Mouse (Mus musculus) cerebellum, postnatal 14 days (tissue): ENCODE data around the gene Mgst3.

Experiments
- DNase-seq, 2 experiments: peaks; one replicate each; pipeline ENCODE4 v3.0.0; 2021; ENCODE audit warnings: mixed read lengths in 2 of 2

The Mgst3 gene

DNA sequence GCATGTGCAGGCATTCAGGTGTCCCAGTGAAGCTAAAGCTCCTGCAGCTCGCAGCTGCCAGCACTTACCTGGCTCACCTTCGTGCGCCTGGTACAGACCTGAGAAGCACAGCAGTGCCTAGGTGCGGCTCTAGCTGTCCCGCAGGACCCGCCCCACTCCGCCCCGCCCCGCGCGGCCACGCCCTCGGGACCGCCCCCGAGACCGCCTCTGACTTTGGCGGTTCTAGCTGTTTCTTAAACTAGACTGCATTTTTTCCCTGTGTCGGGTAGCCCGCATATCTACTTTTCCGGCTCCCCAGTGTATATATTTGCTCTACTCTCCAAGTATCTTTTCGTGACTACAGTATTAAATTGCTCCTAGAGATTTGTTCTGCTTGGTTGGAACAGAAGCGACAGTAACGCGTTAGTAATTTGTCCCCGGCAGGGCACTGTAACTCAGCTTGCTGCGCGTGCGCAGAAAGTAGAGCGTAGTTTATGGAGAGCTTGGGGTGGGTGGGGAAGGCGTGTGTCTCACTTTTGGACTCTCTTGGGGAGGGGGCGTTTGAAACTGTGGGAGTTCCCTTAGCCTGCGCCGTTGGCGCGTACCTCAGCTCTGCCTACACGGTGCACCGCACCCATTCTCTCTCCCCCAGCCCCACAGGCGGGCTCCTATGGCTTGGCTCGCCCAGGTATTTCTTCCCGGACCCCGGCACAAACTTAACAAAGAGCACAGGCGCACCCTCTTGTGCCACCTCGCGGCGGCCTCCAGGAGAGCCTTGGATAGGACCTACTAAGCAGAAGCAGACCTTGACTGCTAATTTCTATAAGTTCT is at the start of gene Mgst3:
TSS of gene Mgst3 (minus strand) at position 159 of the 810 bp plus-strand sequence.
- DNase-seq = peak; percentile 96 to 97

DNA sequence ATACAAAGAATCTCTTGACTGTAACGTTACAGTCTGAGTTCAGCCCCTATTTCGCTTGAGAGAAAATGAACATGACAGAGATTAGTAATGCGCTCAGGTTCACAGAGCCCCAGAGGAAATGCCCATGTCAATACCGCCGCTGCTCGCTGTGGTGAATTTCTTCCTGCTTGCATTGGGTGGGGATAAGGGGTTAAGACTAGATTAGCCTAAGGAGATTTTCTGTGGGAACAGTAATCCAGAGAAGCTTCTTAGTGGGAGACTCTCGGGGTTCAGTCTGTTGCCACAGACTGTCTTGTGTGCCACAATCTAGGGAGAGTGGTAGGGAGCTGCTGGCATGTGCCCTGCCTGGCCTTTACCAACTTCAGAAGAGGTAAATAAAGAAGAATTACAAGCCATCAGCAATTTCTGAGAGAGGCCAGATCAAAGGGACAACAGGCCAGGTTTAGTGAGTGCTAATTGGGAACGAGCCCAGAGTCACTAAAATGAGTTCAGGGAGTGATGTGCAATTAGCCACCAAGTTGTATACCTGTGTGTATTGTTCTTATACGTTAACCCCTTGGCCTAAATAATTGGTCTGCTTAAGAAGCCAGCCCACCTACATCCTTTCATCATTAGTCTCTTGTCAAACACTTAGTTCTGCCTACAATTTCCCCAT is 44.7 kb upstream of the Mgst3 start:
- DNase-seq = no peak

DNA sequence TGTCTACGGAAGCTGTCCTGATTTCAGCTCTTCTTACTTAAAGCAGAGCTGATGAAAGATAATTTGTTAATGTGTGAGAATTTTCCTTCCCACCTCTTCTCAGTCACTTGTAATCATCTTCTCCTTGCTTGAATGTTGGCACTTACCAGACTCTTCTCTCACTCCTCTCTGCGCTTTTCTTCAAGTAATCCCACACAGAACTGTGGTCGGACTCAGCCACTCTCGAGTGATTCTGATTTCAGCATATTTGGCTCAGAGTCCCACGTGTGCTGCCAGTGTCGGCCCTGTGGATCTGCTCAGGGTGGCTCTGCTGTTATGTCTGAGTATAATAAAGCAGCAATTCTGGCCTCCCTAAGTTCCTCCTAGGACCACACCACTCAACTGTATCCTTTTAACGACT is 43.5 kb upstream of the Mgst3 start:
- no peak for DNase-seq

DNA sequence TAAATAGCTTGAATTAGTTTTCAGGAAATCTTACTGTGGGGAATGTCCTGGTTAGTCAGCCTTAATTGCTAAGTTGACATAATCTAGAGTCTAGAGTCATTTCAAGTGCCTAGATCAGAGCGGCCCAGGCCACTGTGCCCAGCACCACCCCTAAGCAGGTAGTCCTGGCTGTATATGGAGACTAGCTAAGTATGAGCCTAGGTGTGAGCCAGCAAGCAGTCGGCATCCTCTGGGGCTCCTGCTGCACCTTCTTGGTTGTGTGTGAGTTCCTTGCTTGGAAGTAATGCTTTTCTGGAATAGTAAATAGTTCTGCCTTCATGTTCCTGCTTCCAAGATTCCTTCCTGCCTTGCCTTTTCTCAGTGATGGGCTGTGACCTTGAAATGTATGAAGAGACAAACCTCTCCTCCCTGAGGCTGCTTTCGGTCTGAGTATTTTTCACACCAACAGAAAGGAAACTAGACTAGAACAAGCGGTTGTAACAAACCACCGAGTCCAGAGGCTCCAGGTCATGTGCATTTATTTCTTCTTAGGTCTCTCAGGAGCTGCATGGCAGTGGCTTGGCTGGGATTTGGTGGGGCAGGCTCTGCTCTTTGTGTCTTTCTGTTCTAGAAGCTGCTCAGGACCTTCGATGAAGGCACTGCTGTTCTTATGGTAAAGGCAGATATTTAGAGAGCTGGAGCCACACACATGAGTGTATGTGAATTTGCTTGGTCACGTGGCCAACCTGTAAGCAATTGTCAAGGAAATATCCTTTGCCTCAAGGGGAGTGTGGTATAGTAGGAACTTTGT is 42.7 kb upstream of the Mgst3 start:
- no peak for DNase-seq

DNA sequence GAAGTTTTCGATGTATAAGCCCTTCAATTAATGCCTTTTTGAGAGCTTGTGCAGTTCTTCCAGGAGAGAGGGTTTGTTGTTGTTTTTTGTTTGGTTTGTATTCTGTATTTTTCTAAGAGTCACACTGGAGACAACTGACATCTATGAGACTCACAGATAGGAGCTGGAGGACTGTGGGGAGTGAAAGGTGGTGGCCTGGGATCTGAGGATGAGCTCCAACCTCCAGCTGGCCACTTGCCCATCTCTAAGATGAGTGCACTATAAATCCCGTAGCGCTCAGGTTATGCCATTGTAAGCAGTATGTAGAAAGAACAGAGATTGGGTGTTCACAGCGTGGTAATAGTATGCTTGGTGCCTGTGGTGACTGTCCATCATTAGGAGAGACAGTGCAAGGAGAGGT is 41.3 kb upstream of the Mgst3 start:
- no peak for DNase-seq

DNA sequence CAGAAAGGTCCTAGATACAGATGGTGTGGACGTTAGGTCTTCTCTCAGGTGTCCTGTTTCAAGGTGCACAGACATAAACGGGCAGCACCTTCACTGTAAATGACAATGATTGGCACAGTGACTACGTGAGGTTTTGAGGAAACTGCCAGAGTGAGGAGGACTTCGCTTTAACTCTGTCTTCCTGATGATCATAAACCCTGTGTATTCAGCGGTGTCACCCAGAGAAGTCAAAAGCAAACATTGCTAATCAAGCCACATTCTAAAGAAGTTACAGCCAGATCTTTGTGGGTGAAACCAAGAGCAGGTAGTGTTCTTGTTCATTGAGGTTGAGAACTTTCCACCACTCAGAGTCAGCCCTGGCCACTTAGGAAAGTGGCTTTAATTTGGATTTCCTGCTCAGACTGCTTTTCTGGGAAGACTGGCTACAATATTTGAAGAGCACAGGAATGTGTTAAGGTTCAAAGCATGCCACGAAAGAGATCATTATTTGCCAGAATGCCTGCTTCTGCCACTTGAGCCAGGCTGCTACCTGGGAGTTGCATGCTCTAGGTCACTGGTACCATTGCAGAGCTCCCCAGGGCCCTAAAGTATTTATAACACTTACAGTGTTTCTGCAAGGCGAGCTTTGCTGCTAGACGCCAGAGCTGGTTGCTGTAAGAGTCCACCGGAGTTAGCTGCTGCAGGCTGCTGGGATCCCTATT is 37.5 kb upstream of the Mgst3 start:
- DNase-seq = no peak

DNA sequence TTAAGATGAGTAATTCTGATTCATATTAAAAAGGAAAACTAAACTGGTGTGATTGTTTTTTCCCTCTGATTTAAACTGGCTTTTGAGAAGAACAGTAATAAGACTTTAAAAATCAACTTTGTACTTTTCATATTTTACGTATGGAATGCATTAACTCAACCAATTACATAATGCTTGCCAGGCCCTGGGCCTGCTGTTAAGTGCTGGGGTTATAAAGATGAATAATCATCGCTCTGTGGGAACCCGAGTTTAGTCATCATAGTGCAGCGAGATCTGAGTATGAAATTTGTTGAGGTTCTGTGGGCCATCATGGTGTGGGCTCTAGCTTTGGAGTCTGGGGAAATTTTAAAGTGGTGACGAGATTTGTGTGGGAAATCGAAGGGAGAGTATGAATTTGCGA is 33.0 kb upstream of the Mgst3 start:
- DNase-seq = no peak

DNA sequence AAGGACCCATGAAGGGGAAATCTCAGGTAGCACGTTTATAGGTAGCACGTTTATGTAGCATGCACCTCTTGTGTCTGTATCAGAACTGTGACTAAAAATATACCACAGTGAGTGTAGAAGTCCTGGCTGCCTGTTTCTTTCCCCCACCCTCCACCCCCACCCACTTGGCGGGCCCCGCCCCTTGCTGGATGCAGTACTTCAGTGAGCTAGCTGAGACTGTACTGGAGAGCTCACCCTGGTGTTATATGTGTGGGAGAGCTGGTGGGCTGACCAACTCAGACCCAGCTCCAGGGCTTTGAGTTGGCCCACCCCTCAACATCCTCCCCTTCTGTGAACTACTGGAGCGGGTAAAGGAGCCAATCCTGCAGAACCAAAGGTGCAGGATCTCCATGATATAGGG is 31.9 kb upstream of the Mgst3 start:
- DNase-seq = no peak

DNA sequence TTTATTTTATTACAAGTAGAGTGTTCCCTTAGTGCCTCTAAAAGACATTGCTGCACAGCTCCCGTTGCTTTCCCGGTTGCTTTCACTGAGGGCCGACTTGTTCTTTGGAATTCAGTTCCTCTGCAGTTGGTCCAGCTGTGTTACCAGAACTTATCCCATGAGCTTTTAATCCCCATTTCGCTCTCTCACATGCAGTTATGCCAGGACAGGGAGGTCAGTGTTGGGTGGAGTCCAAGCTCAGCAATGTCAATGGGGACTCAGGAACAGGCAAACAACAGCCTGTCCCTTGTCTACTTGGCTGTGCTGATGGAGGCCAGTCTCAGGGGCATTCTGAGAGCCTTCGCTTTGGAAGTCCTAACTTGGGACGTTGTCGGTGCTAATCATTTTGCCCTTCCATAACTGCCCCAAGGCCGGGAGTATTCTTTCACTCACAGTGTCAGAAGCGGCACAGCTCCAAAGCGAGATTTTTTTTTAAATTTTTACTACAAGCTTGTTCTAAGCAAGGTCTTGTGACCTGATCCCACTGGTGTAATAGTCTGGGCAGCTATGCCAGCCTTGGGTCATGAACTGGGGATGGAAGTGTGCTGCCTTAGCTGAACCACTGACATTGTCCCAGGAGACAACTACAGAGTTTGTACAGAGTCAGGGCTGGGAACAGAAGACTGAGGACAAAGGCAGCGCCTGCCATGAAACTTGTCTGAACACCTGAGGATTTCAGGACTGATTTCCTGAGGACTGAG is 29.0 kb upstream of the Mgst3 start:
- no peak for DNase-seq

DNA sequence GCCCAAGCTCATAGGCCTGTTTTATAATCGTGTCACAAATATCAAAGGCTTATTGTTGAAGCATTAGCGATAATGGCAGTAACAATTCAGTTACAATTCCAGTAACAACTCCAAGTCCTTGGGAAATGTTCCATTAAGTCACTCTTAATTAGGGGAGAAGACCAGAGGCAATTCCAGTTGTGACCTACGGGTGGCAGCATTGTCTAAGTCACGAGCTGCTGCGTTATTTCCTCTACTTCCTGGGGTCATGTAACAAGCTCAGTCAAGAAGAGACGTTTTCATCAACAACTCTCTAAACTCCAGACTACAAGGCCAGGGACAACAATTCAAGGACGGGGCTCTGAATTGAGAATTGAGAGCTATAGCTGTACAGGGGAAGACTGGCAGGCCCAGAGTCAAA is 21.2 kb upstream of the Mgst3 start:
- DNase-seq = peak; percentile 85 to 87

DNA sequence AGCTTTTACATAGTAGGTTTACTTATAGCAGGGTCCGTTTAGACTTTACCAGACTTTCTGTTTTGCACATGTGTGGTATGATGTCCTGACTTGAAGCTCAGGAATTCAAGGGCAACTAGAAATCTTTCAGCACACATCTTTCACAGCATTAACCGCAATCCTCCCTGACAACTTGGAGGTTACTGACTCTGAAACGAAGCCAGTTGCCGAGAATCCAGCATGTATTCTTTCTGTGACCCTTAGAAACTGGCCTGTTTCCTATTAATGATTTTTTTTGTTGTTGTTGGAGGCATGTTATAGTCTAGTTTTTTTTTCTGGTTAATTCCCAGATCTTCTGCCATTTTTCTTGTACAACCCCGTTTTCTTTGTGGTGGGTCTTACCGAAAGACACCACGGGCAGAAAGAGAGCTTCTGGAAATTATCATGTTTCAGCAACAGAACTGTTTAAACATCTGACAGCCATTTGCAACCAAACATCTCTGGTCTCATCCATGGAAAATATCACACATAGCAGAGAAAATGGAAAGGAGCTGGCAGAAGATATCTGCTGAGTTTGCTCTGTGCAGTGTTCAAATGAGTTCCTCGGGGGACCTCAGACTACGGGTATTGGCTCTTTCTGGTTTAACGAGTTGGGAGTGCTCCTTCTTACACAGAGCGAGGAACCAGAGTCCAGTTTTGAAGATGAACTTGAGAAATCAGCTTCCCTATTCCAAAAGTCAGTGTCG is 18.5 kb upstream of the Mgst3 start:
- no peak for DNase-seq

DNA sequence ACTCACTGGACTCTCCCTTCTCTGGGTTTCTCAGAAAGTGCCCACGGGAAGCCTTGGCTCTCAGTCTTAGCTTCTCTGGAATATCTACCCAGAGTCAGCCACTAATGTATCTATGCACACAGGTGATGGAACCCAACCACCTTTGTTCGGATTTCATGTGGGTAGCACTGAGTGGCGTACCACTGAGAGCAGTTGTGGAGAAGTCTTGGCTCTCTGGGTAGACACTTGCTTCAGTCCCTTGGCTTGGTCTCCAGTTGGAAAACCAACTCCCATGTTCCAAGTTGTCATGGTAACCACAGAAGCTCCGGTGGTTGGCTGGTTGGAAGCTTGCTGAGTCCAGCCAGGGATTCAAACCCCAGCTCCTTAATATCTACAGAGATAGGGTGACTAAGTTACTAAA is 16.0 kb upstream of the Mgst3 start:
- DNase-seq = no peak

DNA sequence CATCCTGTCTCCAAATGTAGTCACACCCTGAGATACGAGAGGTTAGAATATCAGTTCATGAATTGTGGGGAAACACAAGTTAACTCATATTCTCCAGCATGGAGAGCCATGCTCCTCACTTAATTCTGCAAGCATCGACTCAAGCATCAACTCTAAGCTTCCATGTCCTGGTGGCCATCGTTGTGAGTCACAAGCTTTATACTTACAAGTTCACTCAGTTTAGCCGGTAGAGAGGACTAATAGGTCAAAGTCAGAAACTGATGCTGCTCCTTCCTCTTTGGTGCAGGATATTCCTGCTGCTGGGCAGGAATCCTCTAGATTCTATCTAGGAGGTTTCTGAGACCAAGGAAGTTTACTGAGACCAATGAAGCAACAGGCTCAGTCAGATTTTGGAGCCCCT is 11.6 kb upstream of the Mgst3 start:
- no peak for DNase-seq

DNA sequence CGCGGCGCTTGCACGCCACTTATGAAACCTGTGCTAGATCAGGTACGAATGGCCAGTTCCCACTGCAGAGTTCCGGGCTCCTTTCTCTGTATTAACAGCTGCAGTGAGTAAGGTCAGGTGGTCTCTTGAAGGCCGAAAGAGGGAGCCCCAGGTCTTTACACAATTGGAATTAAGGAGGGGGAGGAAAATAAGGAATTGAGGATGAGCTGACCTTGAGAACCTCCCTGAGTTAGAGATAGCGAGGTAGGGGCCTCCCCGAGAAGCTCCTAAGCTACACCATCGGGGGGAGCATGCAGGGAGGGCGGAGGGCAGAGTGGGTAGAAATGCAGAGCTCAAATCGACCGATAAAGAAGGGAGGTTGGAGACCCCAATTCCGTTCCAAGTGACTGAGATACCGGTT is 360 bp downstream of the Mgst3 start:
- no peak for DNase-seq

DNA sequence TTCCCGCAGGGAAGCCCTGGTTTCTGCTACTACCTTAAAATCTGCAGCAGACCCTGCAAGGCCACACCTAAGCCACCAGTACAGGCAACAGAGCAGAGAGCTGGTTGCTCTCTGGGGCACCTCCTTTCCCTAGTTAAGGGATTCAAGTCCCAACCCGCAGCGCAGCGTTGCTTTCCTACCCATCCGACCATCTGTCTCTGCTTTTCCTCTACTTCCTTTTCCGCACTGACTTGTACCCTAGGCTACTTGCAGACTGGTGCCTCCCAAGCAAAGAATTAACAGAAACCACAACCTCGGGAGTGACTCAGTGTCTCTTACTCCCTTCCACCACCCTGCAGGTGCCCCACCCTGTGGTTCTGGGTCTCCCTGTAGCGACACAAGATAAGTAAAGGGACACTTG is 954 bp downstream of the Mgst3 start:
- DNase-seq = peak; percentile 37 to 67

DNA sequence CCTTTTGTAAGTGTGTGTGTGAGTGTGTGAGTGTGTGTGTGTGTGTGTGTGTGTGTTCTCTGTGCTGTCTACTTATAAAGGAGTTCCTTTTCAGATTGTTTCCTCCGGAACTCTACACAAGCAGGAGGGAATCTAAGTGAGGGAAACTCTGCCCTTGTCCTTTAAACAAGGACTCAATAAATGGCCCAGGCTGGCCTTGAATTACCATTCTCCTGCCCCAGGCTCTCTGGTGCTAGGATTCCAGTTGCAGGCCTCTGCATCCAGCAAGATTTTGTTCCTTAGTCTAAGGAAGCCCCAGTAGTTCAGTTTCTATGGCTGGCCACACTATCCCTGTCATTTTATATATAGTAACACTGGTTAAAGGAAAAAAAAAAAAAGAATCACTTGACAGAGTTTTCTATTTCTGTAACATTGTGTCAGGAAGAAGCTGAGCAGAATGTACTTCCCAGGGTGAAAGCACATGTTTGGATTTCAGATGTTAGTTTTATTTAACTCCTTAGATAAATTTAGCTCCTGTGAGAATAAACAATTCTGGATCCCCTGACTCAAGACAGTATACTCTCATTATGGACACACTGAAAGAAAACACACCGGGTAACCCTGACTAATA is 1.5 kb downstream of the Mgst3 start:
- DNase-seq = no peak

DNA sequence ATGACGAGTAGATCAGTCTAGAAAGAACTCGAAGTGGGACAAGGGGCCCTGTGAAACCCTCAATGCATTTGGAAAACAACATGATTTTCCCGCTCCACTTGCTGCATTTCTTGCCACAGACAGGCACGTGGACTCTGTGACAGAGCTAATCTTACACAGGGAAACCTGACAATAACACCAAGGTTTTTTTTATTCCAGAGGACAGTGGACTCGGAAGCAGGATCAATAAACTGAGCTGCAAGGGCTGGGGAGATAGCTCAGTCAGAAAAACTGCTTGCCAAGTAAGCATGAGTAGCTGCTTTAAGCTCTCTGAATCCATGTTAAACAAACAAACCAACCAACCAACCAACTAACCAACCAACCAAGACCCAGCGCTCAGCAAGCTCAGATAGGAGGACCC is 2.4 kb downstream of the Mgst3 start:
- DNase-seq = no peak

DNA sequence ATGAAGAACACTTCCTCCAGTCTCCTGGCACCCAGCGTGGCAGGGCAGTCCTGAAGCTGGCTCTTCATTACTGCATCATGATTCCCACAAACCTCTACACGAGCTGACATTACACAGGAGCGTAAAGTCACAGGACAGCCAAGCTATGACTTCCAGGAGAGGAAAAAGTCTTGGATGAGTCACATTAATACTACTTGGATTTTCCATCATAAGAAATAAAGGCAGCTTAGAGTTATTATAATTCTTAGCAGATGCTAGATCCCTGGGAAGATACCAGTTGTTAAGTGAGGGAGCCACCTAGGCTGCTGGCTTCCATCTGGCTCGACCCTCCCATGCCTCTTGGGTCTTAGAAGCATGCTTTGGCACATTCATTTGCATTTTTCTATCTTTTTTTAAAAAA is 3.3 kb downstream of the Mgst3 start:
- DNase-seq = no peak

DNA sequence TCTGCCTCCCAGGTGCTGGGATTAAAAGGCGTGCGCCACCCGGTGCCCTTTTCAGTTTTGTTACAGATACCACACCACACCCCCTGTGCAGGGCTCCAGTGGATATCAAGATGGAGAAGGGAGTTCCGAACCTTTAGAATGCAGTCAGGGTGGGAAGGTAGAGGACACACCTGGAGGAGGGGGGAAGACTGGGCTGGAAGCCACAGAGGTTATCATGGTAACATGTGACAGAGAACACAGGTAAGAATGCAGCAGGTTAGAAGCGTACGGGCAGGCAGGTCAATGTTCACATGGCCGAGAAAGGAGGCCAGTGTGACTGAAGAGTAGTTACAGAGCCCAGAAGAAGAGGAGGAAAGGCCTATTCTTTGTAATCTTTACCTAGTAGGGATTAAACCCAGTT is 4.1 kb downstream of the Mgst3 start:
- DNase-seq = no peak

DNA sequence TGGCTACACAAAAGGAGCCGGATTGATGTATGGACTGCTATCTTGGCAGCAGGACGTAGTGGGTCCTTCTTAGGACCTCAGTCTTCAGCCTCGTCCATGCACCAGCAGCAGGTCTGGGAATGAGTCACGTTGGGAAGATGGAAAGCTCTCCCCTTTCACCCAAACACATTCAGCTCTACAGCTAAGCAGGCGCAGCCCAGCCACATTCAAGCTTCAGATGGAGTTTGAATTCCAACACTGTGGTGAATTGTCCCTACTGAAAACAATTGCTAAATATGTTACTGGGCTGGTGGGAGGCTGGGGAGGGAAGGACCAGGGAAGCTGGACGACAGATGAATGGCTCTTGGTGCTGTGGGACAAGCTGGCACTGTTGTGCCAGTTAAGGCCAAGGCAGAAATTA is 5.1 kb downstream of the Mgst3 start:
- DNase-seq = no peak

DNA sequence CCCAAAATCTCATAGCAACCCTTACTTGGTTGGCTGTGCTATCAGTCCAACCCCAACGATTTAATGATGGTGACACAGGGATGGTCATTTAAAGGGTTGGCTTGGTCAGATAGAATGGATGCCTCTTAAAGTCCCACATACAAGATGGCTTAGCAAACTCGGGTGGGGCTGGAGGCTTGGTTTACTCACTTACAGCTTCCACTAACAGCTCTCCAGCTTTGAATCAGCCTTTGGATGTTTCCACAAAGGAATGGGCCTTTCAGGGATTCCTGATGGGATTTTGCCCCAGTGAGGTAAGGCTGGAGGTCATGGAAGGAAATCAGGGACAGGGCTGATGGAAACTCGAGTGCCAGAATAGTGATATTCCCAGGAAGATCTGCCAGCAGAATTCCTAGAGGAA is 5.8 kb downstream of the Mgst3 start:
- no peak for DNase-seq
